Mouse (Mus musculus): ENCODE results near the gene Arhgap45.
A peak's percentile ranks its signal among the peaks of the same experiment; 100 is the strongest.

Arhgap45 gene

GRCm38 (mm10) chr10:80057683-80058326 is 41.4 kb downstream of the Arhgap45 start:
- DNase-seq: peak; percentile 34 to 39

GRCm38 (mm10) chr10:80063104-80063503 is 46.7 kb downstream of the Arhgap45 start:
- no peak for DNase-seq

GRCm38 (mm10) chr10:80063877-80064650 is 47.6 kb downstream of the Arhgap45 start:
- peak in 1 of 2 experiments; percentile 51 for DNase-seq

- no peak for DNase-seq
These were observed 52.8 kb downstream of the Arhgap45 start for GRCm38 (mm10) chr10:80069251-80069650.

GRCm38 (mm10) chr10:80069948-80070450 is 53.5 kb downstream of the Arhgap45 start:
- no peak for DNase-seq

- peak; percentile 83 to 90 for DNase-seq
These were observed 54.5 kb downstream of the Arhgap45 start for GRCm38 (mm10) chr10:80070837-80071515.

- no peak for DNase-seq
These were observed 55.1 kb downstream of the Arhgap45 start for GRCm38 (mm10) chr10:80071516-80071900.

GRCm38 (mm10) chr10:80072623-80073489 is 56.4 kb downstream of the Arhgap45 start:
- DNase-seq: no peak

GRCm38 (mm10) chr10:80074813-80075601 is 58.6 kb downstream of the Arhgap45 start:
- peak; percentile 59 to 77 for DNase-seq

- no peak for DNase-seq
These were observed 59.5 kb downstream of the Arhgap45 start for GRCm38 (mm10) chr10:80075924-80076323.

- DNase-seq: no peak
These were observed 59.9 kb downstream of the Arhgap45 start for GRCm38 (mm10) chr10:80076386-80076785.

- no peak for DNase-seq
These were observed 60.9 kb downstream of the Arhgap45 start for GRCm38 (mm10) chr10:80077312-80077711.

GRCm38 (mm10) chr10:80078366-80078765 is 61.9 kb downstream of the Arhgap45 start:
- DNase-seq: no peak

- no peak for DNase-seq
These were observed 64.1 kb downstream of the Arhgap45 start for GRCm38 (mm10) chr10:80080396-80081070.

Data from kidney, postnatal 4 days (tissue).